7 mouse cellular contexts compared by ENCODE assay signal in the genomic region with DNA sequence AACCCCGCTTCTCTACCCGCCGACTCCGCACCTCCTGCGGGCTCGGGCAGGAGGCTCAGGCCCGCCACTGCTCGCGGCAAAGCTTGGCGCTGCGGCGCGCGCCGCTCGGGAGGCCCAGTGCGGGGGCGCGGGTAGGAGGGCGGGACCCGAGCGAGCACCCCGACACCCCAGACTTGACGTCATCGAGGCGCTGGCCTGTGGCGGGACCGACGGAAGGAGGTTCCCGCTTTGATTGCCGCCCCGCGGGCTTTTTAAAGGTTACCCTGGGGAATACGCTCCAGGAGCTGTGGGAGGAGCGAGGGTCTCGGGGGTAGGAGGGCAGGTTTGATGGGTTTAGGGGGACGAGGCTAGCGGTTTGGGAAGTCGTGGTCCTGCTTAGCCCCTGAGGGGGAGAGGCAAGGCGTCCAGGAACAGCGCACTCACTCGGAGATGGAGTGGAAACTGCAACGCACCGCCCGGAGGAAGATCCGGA. TPM values are rescaled to one million over a fixed set of nuclear protein-coding genes. Genes with fewer than 3 reads are reported as not detected.
A peak's percentile ranks its signal among the peaks of the same experiment; 100 is the strongest.
DNase-seq lines count a peak whose midpoint lies in the region; ATAC-seq and TF ChIP-seq lines count a peak whose summit lies in the region.

A gene (plus strand): TSS at position 162 of the 472 bp plus-strand sequence.

- peak within 1 kb of the TSS; percentile 96 for H3K4me2 ChIP-seq in hindbrain, embryonic 14.5 days (replicated peaks)
- H3K4me2 ChIP-seq in limb, embryonic 14.5 days (replicated peaks; ENCODE audit: low read depth, low read length, severe bottlenecking) = peak within 1 kb of the TSS; percentile 99
- peak within 1 kb of the TSS; percentile 85 for H3K4me2 ChIP-seq in midbrain, embryonic 13.5 days (replicated peaks)

- H3K9me3 ChIP-seq in hindbrain, embryonic 14.5 days (ENCODE audit: control insufficient read depth, low read length) = no peaks in the 10 kb centered on the region
- no peaks in the 10 kb centered on the region for H3K9me3 ChIP-seq in limb, embryonic 14.5 days (ENCODE audit: control insufficient read depth, low read length)
- no peaks in the 10 kb centered on the region for H3K9me3 ChIP-seq in midbrain, embryonic 13.5 days

- no peak for TF ChIP-seq CTCF in cerebellum, adult 2 months (IDR thresholded peaks at IDR 0.05; ENCODE audit: borderline replicate concordance, insufficient read depth, low read depth, low read length)

- no peak for ATAC-seq in hindbrain, embryonic 14.5 days (ENCODE audit: low FRiP score)
- ATAC-seq in limb, embryonic 14.5 days (ENCODE audit: low FRiP score, low read depth) = no peak; the same call in 1 of the 2 replicates
- ATAC-seq in midbrain, embryonic 13.5 days = peak; percentile 18; the same call in 1 of the 2 replicates

- DNase-seq in ZHBTc4 (ENCODE audit: low read depth, low spot score) = peak; percentile 41
- peak; percentile 51 to 55 for DNase-seq in cerebellum, adult 2 months
- peak; percentile 10 to 25 for DNase-seq in frontal cortex, postnatal 14 days (ENCODE audit: low spot score in 2 of 2)
- peak; percentile 32 for DNase-seq in hindbrain, embryonic 14.5 days (ENCODE audit: low spot score)
- peak; percentile 30 for DNase-seq in limb, embryonic 14.5 days (ENCODE audit: low spot score)
- peak; percentile 44 to 46 for DNase-seq in spleen, adult 18-20 months

- no peaks in the 10 kb centered on the region; the same call in 1 of the 2 replicates for H3K4me1 ChIP-seq in cerebellum, adult 2 months (ENCODE audit: control insufficient read depth, insufficient read depth, low read length)
- H3K4me1 ChIP-seq in hindbrain, embryonic 14.5 days (replicated peaks; ENCODE audit: control insufficient read depth, insufficient read depth, low read length) = 0 out of 2 replicates have a peak, but pooled peaks cover 7% of the 10 kb centered on the region
- peaks cover 6% of the 10 kb centered on the region; the same call in 1 of the 2 replicates for H3K4me1 ChIP-seq in limb, embryonic 14.5 days (ENCODE audit: control insufficient read depth, insufficient read depth, low read length)
- peaks cover 32% of the 10 kb centered on the region for H3K4me1 ChIP-seq in midbrain, embryonic 13.5 days (replicated peaks)

- H3K27me3 ChIP-seq in cerebellum, adult 2 months (ENCODE audit: control insufficient read depth, insufficient read depth, low read length) = no peaks in the 10 kb centered on the region; the same call in 1 of the 2 replicates
- peaks cover 35% of the 10 kb centered on the region for H3K27me3 ChIP-seq in hindbrain, embryonic 14.5 days (ENCODE audit: control insufficient read depth, insufficient read depth, low read length)
- peaks cover 36% of the 10 kb centered on the region for H3K27me3 ChIP-seq in limb, embryonic 14.5 days (ENCODE audit: control insufficient read depth, insufficient read depth, low read length)
- peaks cover 40% of the 10 kb centered on the region for H3K27me3 ChIP-seq in midbrain, embryonic 13.5 days

- TF ChIP-seq POLR2A in cerebellum, adult 2 months (IDR thresholded peaks at IDR 0.05; ENCODE audit: borderline replicate concordance, insufficient read depth, low read length) = no peak
- TF ChIP-seq POLR2A in limb, embryonic 14.5 days (IDR thresholded peaks at IDR 0.05; ENCODE audit: borderline replicate concordance, extremely low read depth, insufficient read depth, insufficient read length) = no peak

- H3K36me3 ChIP-seq in hindbrain, embryonic 14.5 days (replicated peaks; ENCODE audit: control insufficient read depth, insufficient read depth) = no peaks in the 10 kb centered on the region
- H3K36me3 ChIP-seq in limb, embryonic 14.5 days (ENCODE audit: control insufficient read depth, insufficient read depth, low read length) = no peaks in the 10 kb centered on the region
- H3K36me3 ChIP-seq in midbrain, embryonic 13.5 days = no peaks in the 10 kb centered on the region

- under 1% methylated on average over 46 of the region's 46 CpGs for WGBS in cerebellum, adult 2 months
- under 1% methylated on average over 46 of the region's 46 CpGs for WGBS in hindbrain, embryonic 14.5 days
- WGBS in limb, embryonic 14.5 days = 1% methylated on average over 35 of the region's 46 CpGs
- WGBS in midbrain, embryonic 13.5 days = under 1% methylated on average over 46 of the region's 46 CpGs

- H3K27ac ChIP-seq in cerebellum, adult 2 months (ENCODE audit: insufficient read depth, low read length) = no peak within 1 kb of the TSS
- no peak within 1 kb of the TSS for H3K27ac ChIP-seq in hindbrain, embryonic 14.5 days
- no peak within 1 kb of the TSS for H3K27ac ChIP-seq in limb, embryonic 14.5 days (replicated peaks; ENCODE audit: low read depth, low read length)
- no peak within 1 kb of the TSS for H3K27ac ChIP-seq in midbrain, embryonic 13.5 days

- peak within 1 kb of the TSS; percentile 51 for H3K9ac ChIP-seq in hindbrain, embryonic 14.5 days
- H3K9ac ChIP-seq in limb, embryonic 14.5 days (ENCODE audit: low read depth, low read length, severe bottlenecking) = peak within 1 kb of the TSS; percentile 55
- H3K9ac ChIP-seq in midbrain, embryonic 13.5 days (replicated peaks) = peak within 1 kb of the TSS; percentile 54

- H3K4me3 ChIP-seq in cerebellum, adult 2 months (replicated peaks; ENCODE audit: insufficient read depth, low read depth, low read length) = peak within 1 kb of the TSS; percentile 54
- peak within 1 kb of the TSS; percentile 48 for H3K4me3 ChIP-seq in hindbrain, embryonic 14.5 days (replicated peaks; ENCODE audit: low read length)
- peak within 1 kb of the TSS; percentile 50 for H3K4me3 ChIP-seq in limb, embryonic 14.5 days (replicated peaks; ENCODE audit: low read length)
- H3K4me3 ChIP-seq in midbrain, embryonic 13.5 days (replicated peaks) = peak within 1 kb of the TSS; percentile 49

RNA-seq across cellular contexts. Expression of the gene that starts here (rescaled TPM):
- 0.14 TPM in 1 of 2 replicates, not detected in the other for polyA plus RNA-seq in cerebellum, adult 2 months (2012; rRNA removed)
- polyA plus RNA-seq in hindbrain, embryonic 14.5 days (2014; fragmentation: Nextera tagmentation; extraction: Ambion mirVana) = 0.17 and 0.96 TPM in 2 replicates
- 0.04 TPM in 1 of 2 replicates, not detected in the other for polyA plus RNA-seq in limb, embryonic 14.5 days (2012; rRNA removed)
- not detected in 2 replicates for polyA plus RNA-seq in limb, embryonic 14.5 days (2014; fragmentation: Nextera tagmentation; extraction: Ambion mirVana)
- 0.35 and 0.50 TPM in 2 replicates for polyA plus RNA-seq in midbrain, embryonic 13.5 days (2015; fragmentation: Nextera tagmentation; extraction: Ambion mirVana)

Comparison
In these comparisons a context has a peak if more than half of its experiments do, and no peak if none do; other contexts are left out.
1. Peak in DNase-seq and H3K4me3 ChIP-seq in cerebellum, adult 2 months; RNA of the gene not detected or under 1 TPM.
2. Peak in DNase-seq, H3K4me3 ChIP-seq, H3K9ac ChIP-seq and H3K4me2 ChIP-seq in hindbrain, embryonic 14.5 days; RNA of the gene not detected or under 1 TPM.
3. Peak in DNase-seq, H3K4me3 ChIP-seq, H3K9ac ChIP-seq and H3K4me2 ChIP-seq in limb, embryonic 14.5 days; RNA of the gene not detected or under 1 TPM.
4. Peak in ATAC-seq, H3K4me3 ChIP-seq, H3K9ac ChIP-seq and H3K4me2 ChIP-seq in midbrain, embryonic 13.5 days; RNA of the gene not detected or under 1 TPM.